Mouse (Mus musculus) myocyte (in vitro differentiated cells): ENCODE measurements at regions not wholly inside any gene's neighbourhood (a gene's known extent, or its start where the extent isn't known, plus 50 kb on each side); places are given as distances from the start of the nearest gene placed in this dataset.

Experiments used
- CEBPB ChIP-seq: IDR thresholded peaks from 2 replicates; pipeline ENCODE4 v1.6.1; 2011; ENCODE audit warnings: mild to moderate bottlenecking, moderate library complexity; ENCODE audit not compliant: poor library complexity, insufficient read depth, severe bottlenecking
- E2F4 ChIP-seq: IDR thresholded peaks from one replicate; pipeline ENCODE4 v1.6.1; 2011; ENCODE audit warnings: mild to moderate bottlenecking, control low read depth, moderate library complexity; ENCODE audit not compliant: insufficient read depth
- MAX ChIP-seq: IDR thresholded peaks from one replicate; pipeline ENCODE4 v1.6.1; 2011; ENCODE audit warnings: low read depth, mild to moderate bottlenecking, control low read depth
- MYOD1 ChIP-seq, 3 experiments: IDR thresholded peaks; one replicate each; pipeline ENCODE4 v1.6.1; 2011; ENCODE audit warnings: control low read depth in 2 of 3, low read depth in 2 of 3, mild to moderate bottlenecking in 2 of 3, moderate library complexity in 1 of 3; ENCODE audit not compliant: insufficient read length in 2 of 3, control insufficient read depth in 1 of 3
- MYOG ChIP-seq, 3 experiments: IDR thresholded peaks; one replicate each; pipeline ENCODE4 v1.6.1; 2011; ENCODE audit warnings: control low read depth in 2 of 3, low read depth in 2 of 3, mild to moderate bottlenecking in 2 of 3; ENCODE audit not compliant: insufficient read length in 2 of 3, control insufficient read depth in 1 of 3, insufficient read depth in 1 of 3
- POLR2A ChIP-seq: IDR thresholded peaks from one replicate; pipeline ENCODE4 v1.6.1; 2011; ENCODE audit warnings: low read depth, mild to moderate bottlenecking, control low read depth, moderate library complexity; ENCODE audit not compliant: insufficient read length
- POLR2AphosphoS2 ChIP-seq: IDR thresholded peaks from one replicate; pipeline ENCODE4 v1.6.1; 2011; ENCODE audit warnings: low read depth, control low read depth; ENCODE audit not compliant: insufficient read length
- SRF ChIP-seq: IDR thresholded peaks from one replicate; pipeline ENCODE4 v1.6.1; 2011; ENCODE audit warnings: low read depth; ENCODE audit not compliant: control insufficient read depth, insufficient read length
- TCF12 ChIP-seq: IDR thresholded peaks from one replicate; pipeline ENCODE4 v1.6.1; 2011; ENCODE audit warnings: mild to moderate bottlenecking, control low read depth; ENCODE audit not compliant: poor library complexity, insufficient read depth, severe bottlenecking
- TCF3 ChIP-seq: IDR thresholded peaks from one replicate; pipeline ENCODE4 v1.6.1; 2011; ENCODE audit warnings: low read depth, control low read depth; ENCODE audit not compliant: insufficient read length
- USF1 ChIP-seq: IDR thresholded peaks from one replicate; pipeline ENCODE4 v1.6.1; 2011; ENCODE audit warnings: low read depth, mild to moderate bottlenecking, control low read depth, moderate library complexity

GRCm38 (mm10) chr10:96479350-96479749 lies 137.5 kb upstream of the Btg1 start:
- TF ChIP-seq USF1 (no peak), POLR2A (no peak), TCF12 (no peak), CEBPB (no peak), MYOG (IDR thresholded peaks at IDR 0.05; ENCODE audit: control insufficient read depth in 1 of 3, insufficient read depth in 1 of 3, insufficient read length in 2 of 3, low read depth in 2 of 3) (no peak), MAX (no peak), TCF3 (no peak), SRF (no peak), MYOD1 (IDR thresholded peaks at IDR 0.05; ENCODE audit: control insufficient read depth in 1 of 3, insufficient read length in 2 of 3, low read depth in 2 of 3) (no peak), POLR2AphosphoS2 (no peak), E2F4 (no peak)
